Mouse (Mus musculus) c-Kit-positive CD71-positive TER-119-negative erythroid progenitor cells, embryonic 14.5 days (primary cell): ENCODE measurements around the gene Rpl21.
"Not testable (repeated sequence)": the region's sequence is repeated elsewhere in the genome, so short reads cannot be mapped to it uniquely, and the experiment has no call there.

Source experiments
- DNase-seq: peaks from one replicate; pipeline ENCODE4 v3.0.0-alpha.2; 2013; ENCODE audit warnings: low read depth

Rpl21 gene

GRCm38 (mm10) chr5:146867946-146868314, 35.2 kb downstream of the Rpl21 start:
- DNase-seq, result no peak

GRCm38 (mm10) chr5:146872981-146873631, 40.4 kb downstream of the Rpl21 start:
- DNase-seq, result no peak

GRCm38 (mm10) chr5:146876024-146876423, 43.3 kb downstream of the Rpl21 start:
- DNase-seq, result no peak

- not testable (repeated sequence) for DNase-seq
These were observed 45.2 kb downstream of the Rpl21 start for GRCm38 (mm10) chr5:146877882-146878281.

- no peak for DNase-seq
These were observed 49.6 kb downstream of the Rpl21 start for GRCm38 (mm10) chr5:146882261-146882660.

- DNase-seq, result no peak
These were observed 50.4 kb downstream of the Rpl21 start for GRCm38 (mm10) chr5:146883053-146883452.

- no peak for DNase-seq
These were observed 51.0 kb downstream of the Rpl21 start for GRCm38 (mm10) chr5:146883486-146884272.
